Mouse (Mus musculus) liver, embryonic 16.5 days (tissue): ENCODE data around the gene Asb2. TPM values are rescaled to one million over a fixed set of nuclear protein-coding genes. Genes with fewer than 3 reads are reported as not detected.
A peak's percentile ranks its signal among the peaks of the same experiment; 100 is the strongest.

Source experiments
- ATAC-seq: fragments of 200-750 bp; cut with Nextera tagmentation; 2 replicates; pipeline ENCODE4 v1.8.0; 2017; ENCODE audit warnings: low read depth, mild to moderate bottlenecking, moderate number of reproducible peaks, moderate library complexity
- H3K27ac ChIP-seq: fragments of 300-500 bp; sonication (generic); 2 replicates; pipeline ENCODE4 v1.5.1; 2014; ENCODE audit warnings: mild to moderate bottlenecking, low read length
- H3K27me3 ChIP-seq: fragments of 300-500 bp; sonication (generic); 2 replicates; pipeline ENCODE4 v1.6.1; 2014; ENCODE audit warnings: low read depth, low read length, mixed read lengths; ENCODE audit not compliant: control insufficient read depth, insufficient read depth
- H3K36me3 ChIP-seq: fragments of 300-500 bp; sonication (generic); 2 replicates; pipeline ENCODE4 v1.6.1; 2014; ENCODE audit warnings: mild to moderate bottlenecking; ENCODE audit not compliant: control insufficient read depth, insufficient read depth
- H3K4me1 ChIP-seq: fragments of 300-500 bp; sonication (generic); 2 replicates; pipeline ENCODE4 v1.6.1; 2014; ENCODE audit warnings: low read depth, low read length, mixed read lengths; ENCODE audit not compliant: control insufficient read depth
- H3K4me2 ChIP-seq: fragments of 300-500 bp; sonication (generic); 2 replicates; pipeline ENCODE4 v1.6.1; 2014; ENCODE audit warnings: low read depth, low read length, mixed read lengths
- H3K4me3 ChIP-seq: fragments of 300-500 bp; sonication (generic); 2 replicates; pipeline ENCODE4 v1.5.1; 2014; ENCODE audit warnings: low read depth, mild to moderate bottlenecking, low read length
- H3K9ac ChIP-seq: fragments of 300-500 bp; sonication (generic); 2 replicates; pipeline ENCODE4 v1.6.1; 2014; ENCODE audit warnings: low read depth, low read length
- H3K9me3 ChIP-seq: fragments of 300-500 bp; sonication (generic); replicated peaks from 2 replicates; pipeline ENCODE4 v1.6.1; 2016; ENCODE audit warnings: low read length; ENCODE audit not compliant: control insufficient read depth
- WGBS: fragments of 180-500 bp; shearing (Covaris S2); extraction: QIAGEN DNeasy Blood & Tissue Kit; methylation state at CpG from one replicate; pipeline ENCODE4 v1.1.7; 2014; ENCODE audit not compliant: insufficient replicate concordance; 5-methylcytosine and 5-hydroxymethylcytosine counted together
- polyA plus RNA-seq: library from polyadenylated mRNA; unstranded; fragments of >200 nt; fragmentation: Nextera tagmentation; extraction: Ambion mirVana; gene quantifications from 2 replicates; pipeline ENCODE4 v1.2.1, GENCODE M21; 2015

The Asb2 gene
- polyA plus RNA-seq, 1 experiment from 2014 or later, result 4.5 TPM

DNA sequence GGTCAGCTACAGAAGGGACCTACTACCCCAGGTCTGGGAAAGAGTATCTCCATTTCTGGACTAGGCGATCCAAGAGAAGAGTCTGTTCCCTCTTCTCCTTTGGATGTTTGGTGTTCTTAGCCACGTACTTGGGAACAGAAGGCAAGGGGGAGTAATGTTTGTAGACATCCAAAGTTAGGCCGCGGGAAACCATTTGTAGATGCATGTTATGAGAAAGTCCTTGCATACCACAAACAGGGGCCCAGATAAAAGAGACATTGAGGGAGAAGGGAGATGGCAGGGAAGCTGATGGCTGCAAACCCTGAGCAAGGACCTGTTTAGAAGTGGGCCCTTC, 581 bp upstream of the Asb2 start:
- Histone ChIP-seq H3K27ac (no peak overlapping the region), H3K4me3 (no peak overlapping the region), H3K36me3 (no peaks in the 10 kb centered on the region), H3K9ac (no peak overlapping the region), H3K4me1 (no peaks in the 10 kb centered on the region), H3K9me3 (no peaks in the 10 kb centered on the region), H3K4me2 (no peak overlapping the region), H3K27me3 (no peaks in the 10 kb centered on the region)
- WGBS, result 71% methylated on average over 4 of the region's 4 CpGs
- ATAC-seq, result no peak

DNA sequence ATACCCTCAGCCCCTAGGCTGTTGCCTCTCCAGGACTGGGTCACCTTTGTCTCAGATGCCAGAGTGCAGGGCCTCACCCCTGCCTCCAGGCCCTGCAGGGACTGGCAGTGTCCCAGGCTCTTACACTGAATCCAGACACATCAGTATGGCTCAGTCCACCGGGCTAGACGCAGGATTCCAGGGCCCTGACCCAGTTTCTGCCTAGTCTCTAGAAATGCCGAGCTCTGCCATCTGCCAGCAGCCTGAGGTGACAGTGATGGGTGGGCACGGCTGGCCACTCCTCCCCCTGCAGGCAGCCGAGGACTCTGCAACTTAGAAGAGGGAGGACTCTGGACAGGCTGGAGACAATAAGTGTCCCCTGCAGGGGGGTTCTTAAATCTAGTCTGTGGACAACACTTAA, 2.3 kb downstream of the Asb2 start:
- Histone ChIP-seq H3K9me3 (no peaks in the 10 kb centered on the region), H3K4me2 (no peak overlapping the region), H3K4me3 (no peak overlapping the region), H3K27ac (no peak overlapping the region), H3K9ac (no peak overlapping the region), H3K36me3 (no peaks in the 10 kb centered on the region), H3K27me3 (no peaks in the 10 kb centered on the region), H3K4me1 (no peaks in the 10 kb centered on the region)
- 21% methylated on average over 5 of the region's 5 CpGs for WGBS
- no peak for ATAC-seq

DNA sequence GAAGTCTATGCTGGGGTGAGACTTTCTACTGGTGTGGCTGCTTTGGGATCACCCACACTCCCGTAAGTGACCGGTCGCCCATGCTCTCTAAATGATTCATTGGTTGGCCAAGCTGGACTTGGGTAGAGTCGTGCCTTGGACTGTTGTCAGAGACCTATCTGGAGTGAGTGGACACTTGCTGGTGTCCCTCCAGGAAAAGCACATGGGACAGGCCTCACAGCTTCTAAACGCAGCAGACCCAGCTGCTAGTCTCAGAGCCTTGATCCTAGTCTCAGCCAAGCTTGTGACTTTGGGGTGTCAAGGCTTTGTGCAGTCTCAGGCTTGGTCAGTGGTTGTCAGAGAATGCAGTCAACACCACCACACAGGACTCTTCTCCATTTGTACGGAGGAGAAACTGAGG, 3.1 kb downstream of the Asb2 start:
- Histone ChIP-seq H3K9ac (no peak overlapping the region), H3K27ac (no peak overlapping the region), H3K4me2 (no peak overlapping the region), H3K4me3 (no peak overlapping the region), H3K36me3 (no peaks in the 10 kb centered on the region), H3K9me3 (no peaks in the 10 kb centered on the region), H3K27me3 (no peaks in the 10 kb centered on the region), H3K4me1 (no peaks in the 10 kb centered on the region; the same call in 1 of the 2 replicates)
- WGBS, result 74% methylated on average over 6 of the region's 6 CpGs
- no peak for ATAC-seq

DNA sequence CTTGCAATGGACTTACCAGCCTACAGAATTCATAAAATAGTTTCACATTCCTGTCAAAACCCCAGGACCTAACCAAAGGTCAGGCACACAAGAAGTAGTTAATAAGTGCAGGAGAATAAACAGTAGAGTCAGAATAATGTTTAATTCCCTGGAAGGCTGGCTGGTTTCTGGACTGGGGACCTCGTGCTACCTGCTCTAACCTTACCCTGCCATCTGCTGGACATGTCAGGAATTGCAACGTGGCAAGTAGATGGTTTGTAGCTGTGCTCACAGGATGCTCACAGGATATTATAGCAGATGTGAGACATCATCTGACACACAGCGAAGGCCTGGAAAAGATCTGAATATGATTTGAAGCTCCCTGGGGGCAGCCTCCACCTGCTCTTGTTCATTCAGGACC, 7.3 kb downstream of the Asb2 start:
- peak; percentile 39 for ATAC-seq
- H3K4me1 ChIP-seq, result no peaks in the 10 kb centered on the region; the same call in 1 of the 2 replicates
- H3K4me2 ChIP-seq, result no peak overlapping the region
- H3K9me3 ChIP-seq, result no peaks in the 10 kb centered on the region
- H3K27me3 ChIP-seq, result no peaks in the 10 kb centered on the region
- no peak overlapping the region for H3K9ac ChIP-seq
- no peak overlapping the region for H3K4me3 ChIP-seq
- 2% methylated on average over 3 of the region's 3 CpGs for WGBS
- H3K27ac ChIP-seq, result no peak overlapping the region
- no peaks in the 10 kb centered on the region for H3K36me3 ChIP-seq

DNA sequence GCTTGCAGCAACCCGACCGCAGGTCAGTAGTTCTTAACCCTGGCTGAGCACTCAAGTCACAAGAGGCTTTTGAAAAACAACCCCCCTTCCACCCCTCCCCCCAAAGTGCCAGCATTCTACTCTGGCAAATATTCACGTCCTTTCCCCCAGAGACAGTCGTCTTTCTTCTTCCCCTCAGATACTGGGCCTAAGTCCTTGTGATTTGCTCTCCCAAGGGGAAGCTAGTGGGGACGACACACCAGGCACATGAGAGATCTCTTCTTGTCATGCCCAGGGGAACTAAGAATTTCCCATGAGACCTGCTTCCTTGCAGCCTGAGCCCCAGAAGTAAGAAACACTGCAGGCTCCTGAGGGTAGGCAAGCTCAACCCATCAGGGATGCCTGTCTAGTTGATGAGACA, 8.4 kb downstream of the Asb2 start:
- 51% methylated on average over 5 of the region's 5 CpGs for WGBS
- no peak overlapping the region for H3K27ac ChIP-seq

DNA sequence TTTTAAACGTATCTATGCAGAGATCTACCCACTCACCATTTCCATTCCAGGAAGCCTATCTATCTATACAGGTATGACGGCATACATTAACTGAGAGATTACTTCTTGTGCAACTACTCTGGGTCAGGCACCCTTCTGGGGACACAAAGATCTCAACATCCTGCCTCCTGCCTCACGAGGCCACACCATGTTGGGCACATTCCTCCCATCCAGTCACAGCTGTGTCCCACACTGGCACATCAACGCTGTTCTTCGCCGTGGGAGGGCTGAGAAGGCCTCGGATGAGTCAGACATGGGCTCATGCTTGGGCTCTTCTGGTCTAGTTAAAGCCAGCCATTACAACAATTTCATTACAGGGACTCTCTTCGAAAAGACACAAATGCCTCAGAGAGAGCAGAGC, 8.9 kb downstream of the Asb2 start:
- H3K9me3 ChIP-seq, result no peaks in the 10 kb centered on the region
- ATAC-seq, result no peak
- WGBS, result 63% methylated on average over 8 of the region's 8 CpGs
- H3K27ac ChIP-seq, result no peak overlapping the region
- no peaks in the 10 kb centered on the region; the same call in 1 of the 2 replicates for H3K4me1 ChIP-seq
- no peak overlapping the region for H3K9ac ChIP-seq
- H3K27me3 ChIP-seq, result no peaks in the 10 kb centered on the region
- H3K4me3 ChIP-seq, result no peak overlapping the region
- no peaks in the 10 kb centered on the region for H3K36me3 ChIP-seq
- H3K4me2 ChIP-seq, result no peak overlapping the region

More for the DNA sequence above, 8.4 kb downstream of the Asb2 start:
- no peak overlapping the region for H3K4me3 ChIP-seq
- no peaks in the 10 kb centered on the region for H3K9me3 ChIP-seq
- no peaks in the 10 kb centered on the region; the same call in 1 of the 2 replicates for H3K4me1 ChIP-seq
- ATAC-seq, result peak; percentile 17
- no peaks in the 10 kb centered on the region for H3K27me3 ChIP-seq
- H3K36me3 ChIP-seq, result no peaks in the 10 kb centered on the region
- H3K9ac ChIP-seq, result no peak overlapping the region
- H3K4me2 ChIP-seq, result no peak overlapping the region

DNA sequence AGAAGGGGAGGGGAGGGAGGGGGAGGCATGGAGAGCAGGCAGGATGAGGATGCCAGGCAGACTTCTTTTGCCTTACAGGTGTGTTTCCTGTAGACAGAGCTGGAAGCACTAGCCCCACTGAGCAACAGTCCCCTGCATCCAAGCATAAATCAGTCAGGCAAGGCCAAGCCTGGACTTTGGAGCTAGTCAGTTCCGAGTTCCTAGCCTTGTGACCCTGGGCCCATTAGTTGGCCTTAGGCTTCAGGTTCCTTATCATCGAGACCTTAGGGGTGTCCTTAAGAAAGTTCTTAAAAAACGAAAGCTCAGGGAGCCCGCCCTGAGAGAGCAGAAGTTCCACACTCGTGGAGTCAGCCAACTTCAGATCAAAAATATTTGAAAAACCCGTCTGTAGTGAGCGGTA, 10.9 kb downstream of the Asb2 start:
- WGBS, result 59% methylated on average over 7 of the region's 7 CpGs
- ATAC-seq, result no peak

DNA sequence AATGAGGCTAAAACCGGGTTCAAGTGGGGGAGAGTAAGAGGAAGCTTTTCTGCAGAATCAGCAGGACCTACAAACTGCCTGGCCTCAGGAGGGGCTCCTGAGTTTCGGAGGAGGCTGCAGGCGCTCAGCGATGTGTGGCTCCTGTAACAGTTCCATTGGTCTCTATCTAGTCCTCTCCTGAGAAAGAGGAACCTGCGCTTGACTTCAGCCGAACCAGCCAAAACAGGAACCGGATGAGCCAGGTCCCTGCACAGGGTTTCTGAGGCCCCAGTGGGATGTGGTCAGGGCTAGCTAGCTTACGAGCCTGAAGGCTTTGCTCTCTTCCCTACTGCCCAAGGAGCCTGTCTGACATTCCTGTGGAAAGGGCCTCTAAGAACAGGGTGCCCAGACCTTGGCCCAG, 12.3 kb downstream of the Asb2 start:
- H3K36me3 ChIP-seq, result no peaks in the 10 kb centered on the region
- H3K27ac ChIP-seq, result peak overlapping the region; percentile 52; the same call in 1 of the 2 replicates
- H3K27me3 ChIP-seq, result no peaks in the 10 kb centered on the region
- WGBS, result 17% methylated on average over 8 of the region's 8 CpGs
- peak; percentile 54 for ATAC-seq
- H3K9me3 ChIP-seq, result no peaks in the 10 kb centered on the region
- H3K9ac ChIP-seq, result no peak overlapping the region
- H3K4me2 ChIP-seq, result no peak overlapping the region
- H3K4me1 ChIP-seq, result no peaks in the 10 kb centered on the region; the same call in 1 of the 2 replicates
- H3K4me3 ChIP-seq, result no peak overlapping the region

More for the DNA sequence above, 10.9 kb downstream of the Asb2 start:
- no peak overlapping the region for H3K27ac ChIP-seq
- H3K36me3 ChIP-seq, result no peaks in the 10 kb centered on the region
- no peak overlapping the region for H3K9ac ChIP-seq
- H3K27me3 ChIP-seq, result no peaks in the 10 kb centered on the region
- no peaks in the 10 kb centered on the region for H3K9me3 ChIP-seq
- no peak overlapping the region for H3K4me3 ChIP-seq
- H3K4me2 ChIP-seq, result no peak overlapping the region
- no peaks in the 10 kb centered on the region; the same call in 1 of the 2 replicates for H3K4me1 ChIP-seq

DNA sequence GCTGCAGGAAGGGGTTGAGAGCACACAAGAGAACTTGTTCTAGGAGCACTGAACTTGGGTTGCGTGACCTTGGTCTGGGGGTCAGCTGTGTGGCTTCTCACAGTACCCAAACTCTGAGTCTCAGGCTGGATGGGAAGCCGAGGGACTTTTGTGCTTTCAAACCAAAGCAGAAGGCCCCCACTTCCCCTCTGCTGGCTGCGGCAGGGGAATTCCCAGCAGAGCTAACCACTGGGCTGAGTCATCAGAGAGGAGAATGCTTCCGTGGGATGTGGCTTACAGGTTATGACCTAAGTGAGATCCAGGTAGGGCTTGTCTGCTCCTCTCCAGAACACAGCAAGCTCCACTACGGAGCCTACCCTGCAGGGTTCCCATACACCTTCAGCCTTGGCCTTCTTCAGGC, 14.6 kb downstream of the Asb2 start:
- H3K27me3 ChIP-seq, result no peaks in the 10 kb centered on the region
- H3K4me2 ChIP-seq, result no peak overlapping the region
- H3K4me1 ChIP-seq, result no peaks in the 10 kb centered on the region
- no peaks in the 10 kb centered on the region for H3K36me3 ChIP-seq
- H3K9me3 ChIP-seq, result no peaks in the 10 kb centered on the region
- no peak for ATAC-seq
- H3K4me3 ChIP-seq, result no peak overlapping the region
- 23% methylated on average over 5 of the region's 5 CpGs for WGBS
- H3K9ac ChIP-seq, result no peak overlapping the region
- H3K27ac ChIP-seq, result no peak overlapping the region
